19 mouse cellular contexts compared by ENCODE assay signal in the genomic region with DNA sequence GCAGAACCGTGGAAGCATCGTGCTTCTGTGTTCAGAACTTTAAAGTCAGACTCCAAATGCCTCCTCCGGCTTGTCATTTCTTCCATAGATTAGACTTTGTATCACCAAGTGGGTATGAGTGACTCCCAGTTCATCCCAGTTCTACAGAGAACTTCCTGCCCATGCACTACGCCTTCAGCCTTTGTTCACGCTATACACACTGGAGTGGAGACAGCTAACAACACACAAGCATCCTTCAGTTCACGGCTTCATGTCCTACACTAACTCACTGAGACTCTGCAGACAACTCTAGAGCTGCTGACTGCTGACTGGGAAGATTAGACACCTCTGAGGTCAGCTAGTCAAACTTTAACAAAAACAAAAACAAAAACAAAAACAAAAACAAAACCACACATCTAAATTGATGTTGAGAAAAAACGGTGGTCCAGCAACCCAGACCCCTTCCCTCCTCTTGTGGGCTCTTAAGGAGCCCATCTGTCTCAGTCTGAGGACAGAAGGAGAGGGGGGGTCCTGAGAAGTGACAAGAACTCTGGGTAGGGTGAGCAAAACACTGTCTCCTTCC. TPM values are rescaled to one million over a fixed set of nuclear protein-coding genes. Genes with fewer than 3 reads are reported as not detected.
DNase-seq lines count a peak whose midpoint lies in the region; ATAC-seq and TF ChIP-seq lines count a peak whose summit lies in the region.
"Had no signal": no experiment of that assay in that cellular context is flagged by ENCODE, and none has a peak within 500 bp of the region (broad histone marks: within the 10 kb centered on the region; RNA-seq: fewer than 3 reads in every experiment).

No protein-coding gene starts in this region.

- no peak overlapping the region for H3K4me3 ChIP-seq in hindbrain, embryonic 11.5 days (ENCODE audit: low read depth, low read length)
- H3K4me3 ChIP-seq in hindbrain, postnatal 0 days (ENCODE audit: low read length): no peak overlapping the region
- no peak overlapping the region for H3K4me3 ChIP-seq in midbrain, embryonic 12.5 days
- no peak overlapping the region for H3K4me3 ChIP-seq in midbrain, postnatal 0 days (ENCODE audit: low read depth, low read length)
- no peak overlapping the region for H3K4me3 ChIP-seq in hindbrain, embryonic 14.5 days (replicated peaks; ENCODE audit: low read length)
- no peak overlapping the region for H3K4me3 ChIP-seq in stomach, embryonic 15.5 days (replicated peaks)
- H3K4me3 ChIP-seq: embryonic facial prominence, embryonic 12.5 days; heart, adult 2 months; megakaryocyte, embryonic 14.5 days had no signal

- TF ChIP-seq CTCF in hindbrain, postnatal 0 days (IDR thresholded peaks at IDR 0.05; ENCODE audit: low read depth): no peak
- no peak for TF ChIP-seq CTCF in midbrain, postnatal 0 days (IDR thresholded peaks at IDR 0.05)

- H3K27ac ChIP-seq in hindbrain, embryonic 11.5 days (ENCODE audit: low read depth, low read length): peak overlapping the region; percentile 39; the same call in 1 of the 2 replicates
- H3K27ac ChIP-seq in hindbrain, postnatal 0 days: no peak overlapping the region
- H3K27ac ChIP-seq in midbrain, embryonic 12.5 days (replicated peaks): peak overlapping the region; percentile 67
- no peak overlapping the region for H3K27ac ChIP-seq in midbrain, postnatal 0 days (ENCODE audit: low read depth, low read length)
- H3K27ac ChIP-seq in hindbrain, embryonic 14.5 days: 0 out of 2 replicates have a peak overlapping the region, but pooled peaks have one; percentile 9
- 0 out of 2 replicates have a peak overlapping the region, but pooled peaks have one; percentile 48 for H3K27ac ChIP-seq in stomach, embryonic 15.5 days
- H3K27ac ChIP-seq: embryonic facial prominence, embryonic 12.5 days; heart, adult 2 months had no signal

- peaks cover 15% of the 10 kb centered on the region for H3K4me1 ChIP-seq in hindbrain, embryonic 11.5 days (replicated peaks; ENCODE audit: control insufficient read depth, insufficient read depth, low read length)
- peaks cover 4% of the 10 kb centered on the region for H3K4me1 ChIP-seq in hindbrain, postnatal 0 days (ENCODE audit: insufficient read depth, low read length)
- peaks cover 71% of the 10 kb centered on the region for H3K4me1 ChIP-seq in midbrain, embryonic 12.5 days
- no peaks in the 10 kb centered on the region for H3K4me1 ChIP-seq in midbrain, postnatal 0 days (ENCODE audit: insufficient read depth, low read length)
- H3K4me1 ChIP-seq in hindbrain, embryonic 14.5 days (replicated peaks; ENCODE audit: control insufficient read depth, insufficient read depth, low read length): peaks cover 17% of the 10 kb centered on the region
- H3K4me1 ChIP-seq in stomach, embryonic 15.5 days: peaks cover 39% of the 10 kb centered on the region

- peaks cover 94% of the 10 kb centered on the region for H3K27me3 ChIP-seq in hindbrain, embryonic 11.5 days (ENCODE audit: control insufficient read depth, insufficient read depth, low read length)
- H3K27me3 ChIP-seq in hindbrain, postnatal 0 days (ENCODE audit: insufficient read depth, low read length): peaks cover 75% of the 10 kb centered on the region
- H3K27me3 ChIP-seq in midbrain, embryonic 12.5 days: peaks cover 100% of the 10 kb centered on the region
- peaks cover 93% of the 10 kb centered on the region for H3K27me3 ChIP-seq in midbrain, postnatal 0 days (ENCODE audit: insufficient read depth, low read length)
- H3K27me3 ChIP-seq in hindbrain, embryonic 14.5 days (ENCODE audit: control insufficient read depth, insufficient read depth, low read length): peaks cover 98% of the 10 kb centered on the region
- peaks cover 45% of the 10 kb centered on the region for H3K27me3 ChIP-seq in stomach, embryonic 15.5 days (replicated peaks)

- DNase-seq in hindbrain, embryonic 11.5 days (ENCODE audit: low spot score): no peak
- no peak for DNase-seq in hindbrain, postnatal 0 days (ENCODE audit: low spot score)
- no peak for DNase-seq in midbrain, postnatal 0 days (ENCODE audit: low spot score)
- no peak for DNase-seq in hindbrain, embryonic 14.5 days (ENCODE audit: low spot score)
- no peak for DNase-seq in urinary bladder, postnatal 14 days (ENCODE audit: low spot score)
- DNase-seq: cerebellum, postnatal 14 days; heart, adult 2 months had no signal

- H3K9me3 ChIP-seq in hindbrain, embryonic 11.5 days (ENCODE audit: control insufficient read depth, low read length): no peaks in the 10 kb centered on the region
- H3K9me3 ChIP-seq in hindbrain, postnatal 0 days (ENCODE audit: low read length): no peaks in the 10 kb centered on the region
- H3K9me3 ChIP-seq in midbrain, embryonic 12.5 days: no peaks in the 10 kb centered on the region
- no peaks in the 10 kb centered on the region for H3K9me3 ChIP-seq in midbrain, postnatal 0 days (ENCODE audit: low read length)
- no peaks in the 10 kb centered on the region for H3K9me3 ChIP-seq in hindbrain, embryonic 14.5 days (ENCODE audit: control insufficient read depth, low read length)
- no peaks in the 10 kb centered on the region for H3K9me3 ChIP-seq in stomach, embryonic 15.5 days
- H3K9me3 ChIP-seq: embryonic facial prominence, embryonic 12.5 days; megakaryocyte, embryonic 14.5 days had no signal

- H3K9ac ChIP-seq in hindbrain, embryonic 11.5 days (ENCODE audit: low read depth, low read length): no peak overlapping the region
- no peak overlapping the region for H3K9ac ChIP-seq in hindbrain, postnatal 0 days (replicated peaks; ENCODE audit: low read length)
- no peak overlapping the region for H3K9ac ChIP-seq in midbrain, embryonic 12.5 days (replicated peaks)
- H3K9ac ChIP-seq in midbrain, postnatal 0 days (replicated peaks; ENCODE audit: low read length, poor library complexity, severe bottlenecking): no peak overlapping the region
- H3K9ac ChIP-seq in hindbrain, embryonic 14.5 days: no peak overlapping the region
- no peak overlapping the region for H3K9ac ChIP-seq in stomach, embryonic 15.5 days
- H3K9ac ChIP-seq: embryonic facial prominence, embryonic 12.5 days; lung, embryonic 14.5 days had no signal

- WGBS in hindbrain, embryonic 11.5 days: 20% methylated on average over 7 of the region's 7 CpGs
- 12% methylated on average over 7 of the region's 7 CpGs for WGBS in hindbrain, postnatal 0 days
- WGBS in midbrain, embryonic 12.5 days: 8% methylated on average over 7 of the region's 7 CpGs
- 14% methylated on average over 7 of the region's 7 CpGs for WGBS in midbrain, postnatal 0 days
- 16% methylated on average over 7 of the region's 7 CpGs for WGBS in hindbrain, embryonic 14.5 days
- 36% methylated on average over 7 of the region's 7 CpGs for WGBS in stomach, embryonic 15.5 days

- ATAC-seq in hindbrain, embryonic 11.5 days (ENCODE audit: low FRiP score): no peak; the same call in 1 of the 2 replicates
- ATAC-seq in hindbrain, postnatal 0 days: no peak
- ATAC-seq in midbrain, embryonic 12.5 days (ENCODE audit: low FRiP score, low read depth): no peak
- no peak for ATAC-seq in midbrain, postnatal 0 days (ENCODE audit: low FRiP score)
- no peak for ATAC-seq in hindbrain, embryonic 14.5 days (ENCODE audit: low FRiP score)
- no peak for ATAC-seq in stomach, embryonic 15.5 days (ENCODE audit: insufficient read depth, low FRiP score, low read depth)
- ATAC-seq: inflammation-experienced regulatory T-cells, adult 6 months had no signal

- H3K36me3 ChIP-seq in hindbrain, embryonic 11.5 days (ENCODE audit: control insufficient read depth, insufficient read depth, low read length): no peaks in the 10 kb centered on the region
- no peaks in the 10 kb centered on the region for H3K36me3 ChIP-seq in hindbrain, postnatal 0 days (ENCODE audit: insufficient read depth, low read length)
- no peaks in the 10 kb centered on the region for H3K36me3 ChIP-seq in midbrain, embryonic 12.5 days
- H3K36me3 ChIP-seq in midbrain, postnatal 0 days (ENCODE audit: insufficient read depth, low read length): no peaks in the 10 kb centered on the region
- no peaks in the 10 kb centered on the region for H3K36me3 ChIP-seq in hindbrain, embryonic 14.5 days (replicated peaks; ENCODE audit: control insufficient read depth, insufficient read depth)
- H3K36me3 ChIP-seq in stomach, embryonic 15.5 days: no peaks in the 10 kb centered on the region
- H3K36me3 ChIP-seq: embryonic facial prominence, embryonic 12.5 days had no signal

- H3K4me2 ChIP-seq in hindbrain, embryonic 11.5 days (replicated peaks; ENCODE audit: low read depth, low read length): no peak overlapping the region
- no peak overlapping the region for H3K4me2 ChIP-seq in hindbrain, postnatal 0 days (ENCODE audit: low read depth, low read length)
- H3K4me2 ChIP-seq in midbrain, embryonic 12.5 days (replicated peaks): peak overlapping the region; percentile 32
- H3K4me2 ChIP-seq in midbrain, postnatal 0 days (ENCODE audit: low read depth, low read length, poor library complexity, severe bottlenecking): no peak overlapping the region
- no peak overlapping the region for H3K4me2 ChIP-seq in hindbrain, embryonic 14.5 days (replicated peaks)
- peak overlapping the region; percentile 1; the same call in 1 of the 2 replicates for H3K4me2 ChIP-seq in stomach, embryonic 15.5 days
- H3K4me2 ChIP-seq: embryonic facial prominence, embryonic 12.5 days; liver, embryonic 11.5 days had no signal

RNA-seq across cellular contexts. Expression of a gene that starts 20.7 kb away (rescaled TPM):
- 0.54 and 0.66 TPM in 2 replicates for polyA plus RNA-seq in hindbrain, embryonic 11.5 days (2014; fragmentation: Nextera tagmentation; extraction: Ambion mirVana)
- 0.14 and 1.4 TPM in 2 replicates for total RNA-seq in hindbrain, postnatal 0 days (2014; rRNA removed)
- polyA plus RNA-seq in hindbrain, postnatal 0 days (2015; fragmentation: Nextera tagmentation; extraction: Ambion mirVana): not detected in 2 replicates
- 11.3 and 11.6 TPM in 2 replicates for polyA plus RNA-seq in midbrain, embryonic 12.5 days (2016; fragmentation: Nextera tagmentation; extraction: Ambion mirVana)
- 0.05 TPM in 1 of 2 replicates, not detected in the other for total RNA-seq in midbrain, postnatal 0 days (2014; rRNA removed)
- 0.44 and 1.0 TPM in 2 replicates for polyA plus RNA-seq in midbrain, postnatal 0 days (2015; fragmentation: Nextera tagmentation; extraction: Ambion mirVana)
- 0.12 TPM in 1 of 2 replicates, not detected in the other for polyA plus RNA-seq in hindbrain, embryonic 14.5 days (2014; fragmentation: Nextera tagmentation; extraction: Ambion mirVana)
- 0.12 and 0.15 TPM in 2 replicates for polyA plus RNA-seq in stomach, embryonic 15.5 days (2015; fragmentation: Nextera tagmentation; extraction: Ambion mirVana)
- total RNA-seq: gastrocnemius, adult 18-20 months; heart, adult 2 months; left cerebral cortex, postnatal 14 days had no signal
- polyA plus RNA-seq: heart, adult 2 months; heart, postnatal 0 days; inflammation-experienced regulatory T-cells, adult 6 months; liver, embryonic 11.5 days; lung, embryonic 14.5 days had no signal

RNA-seq across cellular contexts. Expression of a gene that starts 31.7 kb away (rescaled TPM):
- polyA plus RNA-seq in hindbrain, embryonic 11.5 days (2014; fragmentation: Nextera tagmentation; extraction: Ambion mirVana): 0.13 and 0.22 TPM in 2 replicates
- total RNA-seq in hindbrain, postnatal 0 days (2014; rRNA removed): 0.36 and 0.63 TPM in 2 replicates
- polyA plus RNA-seq in hindbrain, postnatal 0 days (2015; fragmentation: Nextera tagmentation; extraction: Ambion mirVana): 0.32 and 0.33 TPM in 2 replicates
- 0.47 and 0.54 TPM in 2 replicates for polyA plus RNA-seq in midbrain, embryonic 12.5 days (2016; fragmentation: Nextera tagmentation; extraction: Ambion mirVana)
- 0.11 and 0.38 TPM in 2 replicates for total RNA-seq in midbrain, postnatal 0 days (2014; rRNA removed)
- 0.13 and 0.26 TPM in 2 replicates for polyA plus RNA-seq in midbrain, postnatal 0 days (2015; fragmentation: Nextera tagmentation; extraction: Ambion mirVana)
- polyA plus RNA-seq in hindbrain, embryonic 14.5 days (2014; fragmentation: Nextera tagmentation; extraction: Ambion mirVana): 0.21 and 0.25 TPM in 2 replicates
- polyA plus RNA-seq in stomach, embryonic 15.5 days (2015; fragmentation: Nextera tagmentation; extraction: Ambion mirVana): 0.63 and 0.66 TPM in 2 replicates

RNA-seq across cellular contexts. Expression of a gene that starts 38.6 kb away (rescaled TPM):
- not detected in 2 replicates for polyA plus RNA-seq in hindbrain, embryonic 11.5 days (2014; fragmentation: Nextera tagmentation; extraction: Ambion mirVana)
- total RNA-seq in hindbrain, postnatal 0 days (2014; rRNA removed): not detected in 2 replicates
- not detected in 2 replicates for polyA plus RNA-seq in hindbrain, postnatal 0 days (2015; fragmentation: Nextera tagmentation; extraction: Ambion mirVana)
- polyA plus RNA-seq in midbrain, embryonic 12.5 days (2016; fragmentation: Nextera tagmentation; extraction: Ambion mirVana): not detected in 2 replicates
- total RNA-seq in midbrain, postnatal 0 days (2014; rRNA removed): not detected in 2 replicates
- polyA plus RNA-seq in midbrain, postnatal 0 days (2015; fragmentation: Nextera tagmentation; extraction: Ambion mirVana): not detected in 2 replicates
- not detected in 2 replicates for polyA plus RNA-seq in hindbrain, embryonic 14.5 days (2014; fragmentation: Nextera tagmentation; extraction: Ambion mirVana)
- polyA plus RNA-seq in stomach, embryonic 15.5 days (2015; fragmentation: Nextera tagmentation; extraction: Ambion mirVana): 1.0 TPM in 1 of 2 replicates, not detected in the other
- total RNA-seq: ES-E14; gastrocnemius, adult 18-20 months; heart, adult 2 months; layer of hippocampus, postnatal 14 days; left cerebral cortex, postnatal 14 days had no signal
- polyA plus RNA-seq: embryonic facial prominence, embryonic 12.5 days; heart, adult 2 months; heart, postnatal 0 days; inflammation-experienced regulatory T-cells, adult 6 months; liver, embryonic 11.5 days; lung, embryonic 14.5 days had no signal

RNA-seq across cellular contexts. Expression of a gene that starts 41.2 kb away (rescaled TPM):
- polyA plus RNA-seq in hindbrain, embryonic 11.5 days (2014; fragmentation: Nextera tagmentation; extraction: Ambion mirVana): 463 and 514 TPM in 2 replicates
- 500 and 558 TPM in 2 replicates for total RNA-seq in hindbrain, postnatal 0 days (2014; rRNA removed)
- polyA plus RNA-seq in hindbrain, postnatal 0 days (2015; fragmentation: Nextera tagmentation; extraction: Ambion mirVana): 932 and 959 TPM in 2 replicates
- polyA plus RNA-seq in midbrain, embryonic 12.5 days (2016; fragmentation: Nextera tagmentation; extraction: Ambion mirVana): 436 and 439 TPM in 2 replicates
- total RNA-seq in midbrain, postnatal 0 days (2014; rRNA removed): 387 and 560 TPM in 2 replicates
- polyA plus RNA-seq in midbrain, postnatal 0 days (2015; fragmentation: Nextera tagmentation; extraction: Ambion mirVana): 841 and 914 TPM in 2 replicates
- 724 and 765 TPM in 2 replicates for polyA plus RNA-seq in hindbrain, embryonic 14.5 days (2014; fragmentation: Nextera tagmentation; extraction: Ambion mirVana)
- polyA plus RNA-seq in stomach, embryonic 15.5 days (2015; fragmentation: Nextera tagmentation; extraction: Ambion mirVana): 542 and 594 TPM in 2 replicates

RNA-seq across cellular contexts. Expression of a gene that starts 48.6 kb away (rescaled TPM):
- 25.8 and 31.9 TPM in 2 replicates for polyA plus RNA-seq in hindbrain, embryonic 11.5 days (2014; fragmentation: Nextera tagmentation; extraction: Ambion mirVana)
- total RNA-seq in hindbrain, postnatal 0 days (2014; rRNA removed): 10.2 and 12.7 TPM in 2 replicates
- 18.1 and 19.4 TPM in 2 replicates for polyA plus RNA-seq in hindbrain, postnatal 0 days (2015; fragmentation: Nextera tagmentation; extraction: Ambion mirVana)
- 43.5 and 45.6 TPM in 2 replicates for polyA plus RNA-seq in midbrain, embryonic 12.5 days (2016; fragmentation: Nextera tagmentation; extraction: Ambion mirVana)
- total RNA-seq in midbrain, postnatal 0 days (2014; rRNA removed): 9.3 and 12.2 TPM in 2 replicates
- polyA plus RNA-seq in midbrain, postnatal 0 days (2015; fragmentation: Nextera tagmentation; extraction: Ambion mirVana): 15.8 and 18.1 TPM in 2 replicates
- polyA plus RNA-seq in hindbrain, embryonic 14.5 days (2014; fragmentation: Nextera tagmentation; extraction: Ambion mirVana): 19.3 and 20.6 TPM in 2 replicates
- 27.0 and 27.2 TPM in 2 replicates for polyA plus RNA-seq in stomach, embryonic 15.5 days (2015; fragmentation: Nextera tagmentation; extraction: Ambion mirVana)

Comparison
In these comparisons a context has a peak if more than half of its experiments do, and no peak if none do; other contexts are left out.
1. H3K27ac ChIP-seq: peak in hindbrain, embryonic 11.5 days (single experiment), midbrain, embryonic 12.5 days (single experiment), hindbrain, embryonic 14.5 days (single experiment) and stomach, embryonic 15.5 days (single experiment); none in hindbrain, postnatal 0 days (single experiment) and midbrain, postnatal 0 days (single experiment).
2. H3K4me2 ChIP-seq: peak in midbrain, embryonic 12.5 days (single experiment) and stomach, embryonic 15.5 days (single experiment); none in hindbrain, embryonic 11.5 days (single experiment), hindbrain, postnatal 0 days (single experiment), midbrain, postnatal 0 days (single experiment) and hindbrain, embryonic 14.5 days (single experiment).